Mouse (Mus musculus): Measurements from ENCODE around the gene Pde1b. TPM values are rescaled to one million over a fixed set of nuclear protein-coding genes. Genes with fewer than 3 reads are reported as not detected.

The Pde1b gene
- polyA plus RNA-seq, 1 experiment: 25.7 TPM

DNA sequence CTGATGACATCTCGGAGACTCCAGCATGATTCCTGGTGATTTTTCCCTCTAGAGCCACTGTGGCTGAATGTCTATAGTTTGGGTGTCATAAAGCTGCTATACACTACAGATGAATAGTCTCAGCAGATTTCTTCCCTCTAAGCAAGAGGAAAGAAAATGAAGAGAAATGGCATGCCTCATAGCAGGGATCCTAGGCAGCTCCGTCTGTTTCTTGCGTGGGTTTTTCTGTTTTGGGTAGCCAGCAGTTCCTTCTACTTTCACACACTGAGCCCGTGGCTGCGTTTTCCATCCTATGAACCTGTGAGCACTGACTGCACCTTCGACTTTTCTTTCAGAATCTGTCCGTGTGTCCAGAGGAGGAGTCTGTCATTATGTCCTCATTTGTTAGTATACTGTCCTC is 29.7 kb upstream of the Pde1b start:
- no peak overlapping the region for H3K4me3 ChIP-seq (ENCODE audit: extremely low read depth, insufficient read depth, insufficient read length)
- TF ChIP-seq POLR2A (IDR thresholded peaks at IDR 0.05; ENCODE audit: low read depth, low read length): no peak
- TF ChIP-seq CTCF (IDR thresholded peaks at IDR 0.05; ENCODE audit: extremely low read depth, insufficient read depth, insufficient read length, insufficient replicate concordance): no peak
- peaks cover 62% of the 10 kb centered on the region for H3K36me3 ChIP-seq (ENCODE audit: control insufficient read depth, insufficient read depth, low read length)
- 90% methylated on average over 7 of the region's 7 CpGs for WGBS
- no peaks in the 10 kb centered on the region for H3K4me1 ChIP-seq (ENCODE audit: control insufficient read depth, insufficient read depth, insufficient read length)
- DNase-seq (ENCODE audit: low read depth in 1 of 2, low spot score in 2 of 2): no peak
- no peak overlapping the region for H3K27ac ChIP-seq (ENCODE audit: insufficient read depth, low read length)
- H3K27me3 ChIP-seq (ENCODE audit: control insufficient read depth, insufficient read depth, low read length): no peaks in the 10 kb centered on the region

DNA sequence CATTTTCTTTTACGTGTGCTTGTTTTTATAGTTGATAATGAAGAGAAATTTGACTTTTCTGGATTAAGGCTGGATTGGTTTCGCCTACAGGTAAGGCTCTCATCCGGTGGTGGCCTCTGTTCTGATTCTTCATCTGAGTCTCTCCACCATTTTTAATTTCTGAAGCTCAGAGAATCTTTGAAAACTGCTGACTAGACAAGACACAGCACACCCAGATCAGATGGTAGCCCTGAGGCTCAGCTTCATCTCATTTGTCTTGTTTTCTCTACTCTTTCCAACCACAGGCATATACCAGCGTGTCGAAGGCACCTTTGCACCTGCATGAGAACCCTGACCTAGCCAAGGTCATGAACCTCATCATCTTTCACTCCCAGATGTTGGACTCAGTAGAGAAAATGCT is 29.1 kb upstream of the Pde1b start:
- H3K27me3 ChIP-seq (ENCODE audit: control insufficient read depth, insufficient read depth, low read length): no peaks in the 10 kb centered on the region
- no peak overlapping the region for H3K27ac ChIP-seq (ENCODE audit: insufficient read depth, low read length)
- peaks cover 66% of the 10 kb centered on the region for H3K36me3 ChIP-seq (ENCODE audit: control insufficient read depth, insufficient read depth, low read length)
- 87% methylated on average over 5 of the region's 5 CpGs for WGBS
- no peak overlapping the region for H3K4me3 ChIP-seq (ENCODE audit: extremely low read depth, insufficient read depth, insufficient read length)
- no peaks in the 10 kb centered on the region for H3K4me1 ChIP-seq (ENCODE audit: control insufficient read depth, insufficient read depth, insufficient read length)
- DNase-seq (ENCODE audit: low read depth in 1 of 2, low spot score in 2 of 2): no peak
- TF ChIP-seq POLR2A (IDR thresholded peaks at IDR 0.05; ENCODE audit: low read depth, low read length): no peak
- no peak for TF ChIP-seq CTCF (IDR thresholded peaks at IDR 0.05; ENCODE audit: extremely low read depth, insufficient read depth, insufficient read length, insufficient replicate concordance)

DNA sequence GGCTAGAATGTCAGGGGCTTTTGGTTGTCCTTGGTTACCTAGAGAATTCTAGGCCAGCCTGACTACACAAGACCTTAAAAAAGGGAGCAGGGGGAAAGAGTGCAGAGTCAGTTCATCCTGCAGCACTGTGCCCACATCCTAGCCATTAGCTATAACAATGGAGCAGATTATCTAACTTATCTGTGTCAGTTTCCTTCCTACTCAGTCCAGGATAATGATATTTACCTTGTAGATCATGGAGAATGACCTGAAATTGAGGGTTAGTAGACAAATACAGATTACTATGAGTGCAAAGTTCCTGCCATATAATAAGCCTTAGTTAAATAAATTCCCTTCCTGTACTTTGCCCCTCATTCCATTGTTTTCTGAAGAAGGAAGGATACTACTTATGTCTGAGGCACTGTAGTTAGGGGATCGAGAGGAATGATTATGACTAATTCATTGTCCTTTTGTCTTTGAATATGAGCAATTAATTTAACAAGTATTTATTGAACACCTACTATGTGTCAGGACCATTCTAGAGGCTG is 23.7 kb upstream of the Pde1b start:
- Histone ChIP-seq H3K27me3 (ENCODE audit: control insufficient read depth, insufficient read depth, low read length) (no peaks in the 10 kb centered on the region), H3K36me3 (ENCODE audit: control insufficient read depth, insufficient read depth, low read length) (peaks cover 67% of the 10 kb centered on the region), H3K4me1 (ENCODE audit: control insufficient read depth, insufficient read depth, insufficient read length) (no peaks in the 10 kb centered on the region), H3K4me3 (ENCODE audit: extremely low read depth, insufficient read depth, insufficient read length) (no peak overlapping the region), H3K27ac (ENCODE audit: insufficient read depth, low read length) (no peak overlapping the region)
- no peak for DNase-seq (ENCODE audit: low read depth in 1 of 2, low spot score in 2 of 2)
- 90% methylated on average over 1 of the region's 1 CpGs for WGBS
- TF ChIP-seq POLR2A (IDR thresholded peaks at IDR 0.05; ENCODE audit: low read depth, low read length) (no peak), CTCF (IDR thresholded peaks at IDR 0.05; ENCODE audit: extremely low read depth, insufficient read depth, insufficient read length, insufficient replicate concordance) (no peak)

DNA sequence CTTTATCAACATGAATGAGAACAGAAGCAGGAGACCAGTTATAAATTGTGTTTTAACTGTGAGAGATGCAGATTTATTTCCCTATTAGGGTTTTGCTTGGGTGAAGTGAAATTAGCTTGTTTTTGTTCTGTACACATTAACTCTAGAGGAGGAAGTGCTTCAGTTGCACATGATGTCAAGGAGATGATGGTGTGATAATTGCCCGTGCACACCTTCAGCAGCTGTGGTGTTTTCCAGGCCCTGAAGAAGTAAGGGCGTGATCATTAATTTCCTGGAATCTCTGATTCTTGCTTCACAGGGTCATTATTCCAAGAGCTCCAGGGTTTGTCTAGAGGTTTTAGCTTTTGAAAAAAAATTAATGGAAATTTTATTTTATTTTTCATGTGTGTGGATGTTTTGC is 22.7 kb upstream of the Pde1b start:
- no peak overlapping the region for H3K4me3 ChIP-seq (ENCODE audit: extremely low read depth, insufficient read depth, insufficient read length)
- H3K27me3 ChIP-seq (ENCODE audit: control insufficient read depth, insufficient read depth, low read length): no peaks in the 10 kb centered on the region
- H3K4me1 ChIP-seq (ENCODE audit: control insufficient read depth, insufficient read depth, insufficient read length): no peaks in the 10 kb centered on the region
- TF ChIP-seq POLR2A (IDR thresholded peaks at IDR 0.05; ENCODE audit: low read depth, low read length): no peak
- no peak for TF ChIP-seq CTCF (IDR thresholded peaks at IDR 0.05; ENCODE audit: extremely low read depth, insufficient read depth, insufficient read length, insufficient replicate concordance)
- DNase-seq (ENCODE audit: low read depth in 1 of 2, low spot score in 2 of 2): no peak
- H3K36me3 ChIP-seq (ENCODE audit: control insufficient read depth, insufficient read depth, low read length): peaks cover 71% of the 10 kb centered on the region
- WGBS: 80% methylated on average over 2 of the region's 2 CpGs
- no peak overlapping the region for H3K27ac ChIP-seq (ENCODE audit: insufficient read depth, low read length)

DNA sequence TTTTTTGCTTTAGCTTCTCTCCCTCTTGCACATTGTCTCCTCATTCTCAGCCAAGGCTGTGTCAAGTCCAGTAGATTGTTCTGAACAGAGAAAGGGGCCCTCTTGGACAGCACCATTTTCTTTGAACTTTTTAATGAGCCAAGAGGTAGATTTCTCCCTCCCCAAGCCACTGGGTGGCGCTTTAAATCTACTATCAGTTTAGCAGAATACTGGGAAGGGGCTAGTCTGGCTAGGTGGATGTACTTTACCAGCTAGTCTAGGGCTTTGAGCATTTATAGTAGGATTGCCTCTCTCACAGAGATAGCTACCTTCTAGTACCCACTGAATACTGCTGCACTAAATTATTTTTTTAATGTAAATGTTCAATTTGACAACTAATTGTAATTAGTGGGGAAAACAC is 20.3 kb upstream of the Pde1b start:
- peaks cover 75% of the 10 kb centered on the region for H3K36me3 ChIP-seq (ENCODE audit: control insufficient read depth, insufficient read depth, low read length)
- WGBS: 47% methylated on average over 1 of the region's 1 CpGs
- TF ChIP-seq CTCF (IDR thresholded peaks at IDR 0.05; ENCODE audit: extremely low read depth, insufficient read depth, insufficient read length, insufficient replicate concordance) (no peak), POLR2A (IDR thresholded peaks at IDR 0.05; ENCODE audit: low read depth, low read length) (no peak)

DNA sequence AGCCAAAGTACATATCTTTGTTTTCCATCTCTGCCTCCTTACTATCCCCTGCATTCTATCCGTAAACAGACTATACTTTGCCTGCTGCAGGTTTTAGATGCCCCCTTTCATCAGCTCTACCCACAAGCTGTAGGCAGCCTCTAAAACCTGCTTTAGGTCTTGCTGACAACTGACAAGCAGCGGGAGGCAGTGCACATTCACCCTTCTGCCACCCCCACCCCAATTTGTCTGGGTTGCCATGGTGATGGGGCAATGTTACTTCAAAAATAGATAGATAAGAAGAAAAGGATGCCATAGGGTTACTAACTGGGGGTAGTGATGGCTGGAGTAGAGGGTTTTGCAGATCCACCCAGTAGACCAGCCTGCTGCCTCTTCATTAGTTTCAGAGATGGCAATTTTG is 18.3 kb upstream of the Pde1b start:
- peaks cover 73% of the 10 kb centered on the region for H3K36me3 ChIP-seq (ENCODE audit: control insufficient read depth, insufficient read depth, low read length)
- no peaks in the 10 kb centered on the region for H3K4me1 ChIP-seq (ENCODE audit: control insufficient read depth, insufficient read depth, insufficient read length)
- TF ChIP-seq POLR2A (IDR thresholded peaks at IDR 0.05; ENCODE audit: low read depth, low read length) (no peak), CTCF (IDR thresholded peaks at IDR 0.05; ENCODE audit: extremely low read depth, insufficient read depth, insufficient read length, insufficient replicate concordance) (no peak)
- no peaks in the 10 kb centered on the region for H3K27me3 ChIP-seq (ENCODE audit: control insufficient read depth, insufficient read depth, low read length)
- H3K4me3 ChIP-seq (ENCODE audit: extremely low read depth, insufficient read depth, insufficient read length): no peak overlapping the region
- no peak for DNase-seq (ENCODE audit: low read depth in 1 of 2, low spot score in 2 of 2)
- no peak overlapping the region for H3K27ac ChIP-seq (ENCODE audit: insufficient read depth, low read length)
- 90% methylated on average over 2 of the region's 2 CpGs for WGBS

More for the DNA sequence above, 20.3 kb upstream of the Pde1b start:
- Histone ChIP-seq H3K27ac (ENCODE audit: insufficient read depth, low read length) (no peak overlapping the region), H3K4me3 (ENCODE audit: extremely low read depth, insufficient read depth, insufficient read length) (no peak overlapping the region), H3K27me3 (ENCODE audit: control insufficient read depth, insufficient read depth, low read length) (no peaks in the 10 kb centered on the region), H3K4me1 (ENCODE audit: control insufficient read depth, insufficient read depth, insufficient read length) (no peaks in the 10 kb centered on the region)
- no peak for DNase-seq (ENCODE audit: low read depth in 1 of 2, low spot score in 2 of 2)

DNA sequence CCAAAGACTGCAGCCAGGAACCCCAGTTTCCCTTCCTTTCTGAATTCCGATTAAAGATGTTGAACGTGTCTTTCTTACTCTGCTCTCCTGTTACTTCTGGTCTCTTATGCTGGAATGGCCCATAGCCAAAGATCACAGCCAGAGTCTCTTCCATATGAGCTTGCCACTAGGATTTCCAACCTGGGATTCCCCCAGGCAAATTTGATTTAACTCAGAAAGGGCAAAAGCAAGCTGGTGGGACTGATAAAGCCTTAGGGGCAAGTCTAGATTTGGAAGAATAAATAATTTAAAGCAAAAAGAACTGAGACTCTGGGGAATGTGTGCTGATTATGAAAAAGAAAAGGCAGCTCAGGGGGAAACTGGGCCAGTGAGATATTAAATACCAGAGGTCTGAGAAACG is 17.7 kb upstream of the Pde1b start:
- Histone ChIP-seq H3K4me3 (ENCODE audit: extremely low read depth, insufficient read depth, insufficient read length) (no peak overlapping the region), H3K27me3 (ENCODE audit: control insufficient read depth, insufficient read depth, low read length) (no peaks in the 10 kb centered on the region), H3K4me1 (ENCODE audit: control insufficient read depth, insufficient read depth, insufficient read length) (no peaks in the 10 kb centered on the region), H3K27ac (ENCODE audit: insufficient read depth, low read length) (no peak overlapping the region), H3K36me3 (ENCODE audit: control insufficient read depth, insufficient read depth, low read length) (peaks cover 73% of the 10 kb centered on the region)
- 93% methylated on average over 3 of the region's 3 CpGs for WGBS
- DNase-seq (ENCODE audit: low read depth in 1 of 2, low spot score in 2 of 2): no peak
- TF ChIP-seq CTCF (IDR thresholded peaks at IDR 0.05; ENCODE audit: extremely low read depth, insufficient read depth, insufficient read length, insufficient replicate concordance) (no peak), POLR2A (IDR thresholded peaks at IDR 0.05; ENCODE audit: low read depth, low read length) (no peak)
